Mouse (Mus musculus) R1 (cell line): ENCODE measurements at regions not wholly inside any gene's neighbourhood (a gene's known extent, or its start where the extent isn't known, plus 50 kb on each side); places are given as distances from the start of the nearest gene placed in this dataset.

Experiments
- DNase-seq: peaks from one replicate; pipeline ENCODE4 v3.0.0-alpha.2; 2018; ENCODE audit warnings: low read depth, low spot score

- no peak for DNase-seq
Observed at GRCm38 (mm10) chrX:77433811-77434192, 77.0 kb upstream of the Tbl1x start.

- peak; percentile 38 for DNase-seq
Observed at GRCm38 (mm10) chrX:77443852-77444492, 66.8 kb upstream of the Tbl1x start.

- no peak for DNase-seq
Observed at GRCm38 (mm10) chrX:77446755-77447154, 64.1 kb upstream of the Tbl1x start.

- DNase-seq = no peak
Observed at GRCm38 (mm10) chrX:77451977-77452675, 58.7 kb upstream of the Tbl1x start.
